Mouse (Mus musculus) cerebellum, adult 2 months (tissue): ENCODE results near the gene Palmd.

ENCODE experiments used
- CTCF ChIP-seq: fragments of 200-500 bp; IDR thresholded peaks from 2 replicates; pipeline ENCODE4 v1.5.1; 2011; ENCODE audit warnings: low read depth, mild to moderate bottlenecking, control low read depth, low read length, moderate library complexity, borderline replicate concordance; ENCODE audit not compliant: insufficient read depth
- POLR2A ChIP-seq: fragments of 200-500 bp; IDR thresholded peaks from 2 replicates; pipeline ENCODE4 v1.6.1; 2011; ENCODE audit warnings: low read length, control low read depth, borderline replicate concordance; ENCODE audit not compliant: insufficient read depth

DNA sequence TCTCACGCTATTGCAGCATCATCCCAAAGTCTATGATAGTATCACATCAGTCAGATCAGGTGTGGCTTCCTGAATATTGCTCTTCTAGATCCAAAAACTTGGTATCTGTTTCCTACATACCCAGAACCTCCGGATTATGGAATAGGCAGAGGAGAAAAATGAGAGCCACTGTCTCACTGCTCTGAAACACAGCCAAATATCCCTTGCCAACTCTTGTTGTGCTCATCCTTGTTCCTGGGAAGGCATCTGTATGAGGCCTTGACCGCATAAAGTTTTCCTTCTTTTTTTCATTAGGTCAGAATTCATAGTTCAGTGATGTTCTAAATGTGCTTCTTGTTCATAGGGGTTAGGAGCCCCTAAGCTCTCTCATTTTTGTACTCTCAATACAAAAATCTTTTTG is 37.8 kb upstream of the Palmd start:
- TF ChIP-seq POLR2A, result no peak
- no peak for TF ChIP-seq CTCF
